Mouse (Mus musculus) lung, adult 18-20 months (tissue): ENCODE results near the gene Shc2.

Source experiments
- DNase-seq, 2 experiments: peaks; one replicate each; pipeline ENCODE4 v3.0.0; 2022; ENCODE audit warnings: mixed read lengths in 2 of 2

The Shc2 gene

DNA sequence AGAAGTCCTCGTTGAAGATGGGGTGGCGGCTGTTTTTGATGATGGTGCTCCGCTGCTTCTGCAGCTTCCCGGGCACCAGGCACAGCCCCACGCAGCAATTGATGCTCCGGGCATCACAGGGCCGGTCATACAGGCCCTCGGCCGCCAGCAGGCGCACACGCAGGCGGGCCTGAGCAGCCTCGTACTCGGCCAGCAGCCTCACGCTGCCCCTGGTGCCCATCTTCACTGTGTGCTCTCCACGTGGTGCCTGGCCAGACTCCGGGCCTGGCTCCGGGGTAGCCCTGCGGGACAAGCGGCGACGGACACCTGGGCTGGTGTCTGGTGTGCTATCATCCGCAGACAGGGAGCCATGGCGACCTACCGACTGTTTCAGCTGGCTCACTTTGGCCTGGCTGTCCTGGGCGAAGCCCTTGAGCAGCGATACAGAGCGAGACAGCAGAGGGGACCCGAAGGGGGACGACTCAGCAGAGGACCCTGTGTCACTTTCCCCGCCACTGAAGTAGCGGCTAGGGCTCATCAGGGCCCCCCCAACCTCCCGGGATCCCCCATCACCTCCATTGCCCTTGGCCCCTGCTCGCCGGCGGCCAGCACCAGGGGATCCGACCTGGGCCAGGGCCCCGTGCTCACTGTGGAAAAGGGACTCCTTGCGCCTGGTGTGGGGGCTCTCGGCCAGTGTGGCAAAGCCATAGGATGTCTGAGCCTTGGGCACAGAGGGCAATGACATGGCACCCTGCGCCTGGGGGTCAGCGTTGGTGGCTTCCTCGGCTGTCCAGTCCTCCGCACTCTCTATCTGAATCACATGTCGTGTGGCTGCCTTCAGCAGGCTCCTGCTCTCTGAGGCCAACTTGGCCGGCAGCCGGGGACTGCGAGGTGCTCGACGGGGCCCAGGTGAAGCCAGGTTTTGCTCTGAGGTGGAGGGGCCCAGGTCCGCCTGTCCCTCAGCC lies 25.3 kb downstream of the Shc2 start:
- no peak for DNase-seq

DNA sequence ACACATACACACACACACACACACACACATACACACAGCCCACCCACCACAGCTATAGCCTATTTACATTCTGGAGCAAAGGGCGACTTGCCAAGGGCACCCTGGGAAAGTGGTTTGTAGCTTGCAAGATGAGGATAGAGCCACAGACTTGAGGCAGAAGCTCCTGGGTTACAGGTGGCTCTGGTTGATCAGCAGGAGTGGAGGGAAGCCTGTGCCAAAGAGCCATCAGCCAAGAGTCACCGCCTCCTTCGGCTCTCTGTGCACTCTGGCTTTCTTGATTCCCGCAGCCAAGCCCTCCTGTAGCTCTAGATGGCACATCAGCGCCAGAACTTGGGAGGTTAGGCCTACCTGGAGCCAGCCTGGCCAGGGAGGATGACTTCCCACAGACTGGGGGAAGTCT lies 26.4 kb downstream of the Shc2 start:
- no peak for DNase-seq

DNA sequence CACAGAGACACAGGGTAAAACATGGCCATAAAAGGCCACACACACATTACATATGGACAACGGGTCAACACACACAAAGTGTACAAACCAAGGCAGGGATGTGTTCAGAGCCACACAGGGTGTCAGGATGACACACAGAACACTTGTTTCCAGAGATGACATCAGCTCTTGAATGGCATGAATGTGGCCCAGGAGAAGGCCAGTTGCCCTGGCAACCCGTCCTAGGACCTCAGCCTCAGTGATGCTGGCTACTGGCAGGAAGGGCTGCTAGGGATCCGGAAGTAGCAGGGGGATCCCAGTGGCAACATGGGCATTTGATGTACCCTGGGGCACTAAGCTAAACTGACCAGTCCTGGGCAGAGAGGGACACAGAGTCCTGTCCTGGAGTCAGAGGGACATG lies 28.4 kb downstream of the Shc2 start:
- DNase-seq, result no peak

DNA sequence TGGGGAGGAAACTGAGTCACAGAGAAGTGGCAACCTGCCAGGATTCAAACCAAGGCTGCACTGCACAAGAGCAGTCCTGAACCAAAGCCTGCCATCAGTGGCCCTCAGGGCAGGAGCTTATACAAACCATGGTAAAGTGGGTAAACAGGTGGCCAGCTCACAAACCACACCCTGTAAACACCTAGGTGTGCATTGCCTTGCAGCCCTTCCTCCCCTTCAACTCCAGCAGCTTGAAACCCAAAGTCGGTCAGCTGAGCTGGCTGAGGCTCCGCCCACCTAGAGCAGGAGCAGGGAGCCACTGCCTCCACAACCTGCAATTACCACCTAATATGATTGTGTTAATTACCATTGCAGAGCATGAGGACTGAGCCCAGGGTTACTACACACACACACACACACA lies 29.8 kb downstream of the Shc2 start:
- DNase-seq, result no peak

DNA sequence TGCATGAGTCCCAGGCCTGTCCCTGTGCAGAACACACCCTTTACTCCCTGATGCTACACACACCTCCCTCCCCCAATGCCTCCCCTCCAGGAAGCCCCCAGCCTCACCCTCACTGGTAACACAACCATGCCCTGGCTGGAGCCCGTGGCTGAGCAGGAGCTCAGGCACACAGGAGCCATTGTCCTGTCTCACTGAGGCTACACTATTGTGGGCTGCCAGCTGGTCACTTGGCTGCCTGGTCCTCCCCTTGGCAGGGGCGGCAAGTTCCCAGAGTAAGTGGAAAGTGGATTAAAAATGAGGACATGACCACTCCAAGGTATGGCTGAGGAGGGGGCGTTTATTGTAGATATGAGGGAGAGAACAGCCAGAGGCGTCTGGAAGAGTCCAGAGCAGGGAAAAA lies 31.2 kb downstream of the Shc2 start:
- DNase-seq, result no peak

DNA sequence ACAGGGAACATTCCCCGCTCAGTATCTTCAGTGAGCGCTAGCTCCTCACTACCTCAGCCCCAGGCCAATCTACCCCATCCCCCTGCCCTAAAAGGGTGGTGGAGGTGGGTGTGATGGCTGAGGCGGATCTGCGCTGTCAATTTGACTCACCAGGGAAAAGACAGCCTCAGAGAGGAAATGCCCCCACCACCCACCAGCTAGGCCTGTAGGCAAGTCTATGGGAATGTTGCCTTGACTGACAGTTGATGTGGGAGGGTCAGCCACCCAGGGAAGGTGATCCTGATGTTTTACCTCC lies 39.8 kb downstream of the Shc2 start:
- no peak for DNase-seq

DNA sequence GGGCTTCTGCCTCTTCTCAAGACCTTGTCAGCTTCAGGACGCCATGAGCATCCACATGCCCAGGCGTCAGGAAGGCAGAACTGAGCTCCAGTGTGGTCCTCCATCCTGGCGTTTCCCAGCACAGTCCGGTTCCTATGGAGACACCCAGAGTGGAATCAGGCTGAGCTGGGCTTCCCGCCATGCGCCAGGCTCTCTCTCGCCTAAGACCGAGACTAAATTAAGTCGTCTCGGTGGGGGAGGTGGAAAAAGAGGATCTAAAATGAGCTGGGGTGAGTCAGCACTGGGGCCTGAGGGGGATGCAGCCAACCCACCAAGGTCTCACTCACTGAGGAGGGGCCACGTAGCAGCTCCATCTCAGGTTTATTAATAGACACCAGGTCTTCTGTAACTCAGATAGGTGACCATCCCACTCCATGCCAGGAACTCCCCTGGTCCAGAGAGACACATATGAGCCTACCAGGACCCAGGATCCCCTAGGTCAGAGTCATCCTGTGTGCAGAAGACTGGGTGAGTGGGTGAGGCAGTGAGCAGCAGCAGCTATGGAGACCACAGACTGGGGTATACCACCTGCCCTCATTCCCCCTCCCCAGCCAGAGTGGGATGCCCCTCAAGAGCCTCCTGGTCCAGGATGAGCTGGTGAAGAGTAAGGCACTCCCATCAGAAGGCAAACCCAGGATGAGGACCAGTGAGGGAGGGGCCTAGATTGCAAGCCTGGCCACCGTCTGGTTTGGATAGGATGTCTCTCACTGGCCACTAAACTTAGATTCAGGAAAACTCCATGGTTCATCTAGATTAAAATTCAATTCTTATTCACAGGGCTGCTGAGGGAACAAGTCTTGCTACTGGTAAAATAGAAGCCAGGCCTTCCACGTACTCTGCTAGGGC lies 40.4 kb downstream of the Shc2 start:
- no peak for DNase-seq

DNA sequence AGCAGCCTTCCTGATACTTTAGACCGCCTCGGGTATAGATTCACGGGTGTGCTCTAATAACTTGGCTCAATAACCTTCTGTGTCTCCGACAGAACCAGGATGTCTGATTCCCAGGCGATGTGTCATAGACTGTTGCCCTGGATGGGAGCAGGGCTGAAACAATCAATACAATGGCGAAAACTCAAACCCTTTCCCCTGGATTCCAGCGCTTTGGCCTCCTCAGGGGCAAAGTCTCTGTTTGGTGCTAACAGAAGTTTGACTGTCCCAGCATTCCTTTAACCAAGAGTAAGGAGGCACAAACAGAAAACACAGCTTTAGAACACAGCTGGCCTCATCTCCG lies 42.2 kb downstream of the Shc2 start:
- no peak for DNase-seq

DNA sequence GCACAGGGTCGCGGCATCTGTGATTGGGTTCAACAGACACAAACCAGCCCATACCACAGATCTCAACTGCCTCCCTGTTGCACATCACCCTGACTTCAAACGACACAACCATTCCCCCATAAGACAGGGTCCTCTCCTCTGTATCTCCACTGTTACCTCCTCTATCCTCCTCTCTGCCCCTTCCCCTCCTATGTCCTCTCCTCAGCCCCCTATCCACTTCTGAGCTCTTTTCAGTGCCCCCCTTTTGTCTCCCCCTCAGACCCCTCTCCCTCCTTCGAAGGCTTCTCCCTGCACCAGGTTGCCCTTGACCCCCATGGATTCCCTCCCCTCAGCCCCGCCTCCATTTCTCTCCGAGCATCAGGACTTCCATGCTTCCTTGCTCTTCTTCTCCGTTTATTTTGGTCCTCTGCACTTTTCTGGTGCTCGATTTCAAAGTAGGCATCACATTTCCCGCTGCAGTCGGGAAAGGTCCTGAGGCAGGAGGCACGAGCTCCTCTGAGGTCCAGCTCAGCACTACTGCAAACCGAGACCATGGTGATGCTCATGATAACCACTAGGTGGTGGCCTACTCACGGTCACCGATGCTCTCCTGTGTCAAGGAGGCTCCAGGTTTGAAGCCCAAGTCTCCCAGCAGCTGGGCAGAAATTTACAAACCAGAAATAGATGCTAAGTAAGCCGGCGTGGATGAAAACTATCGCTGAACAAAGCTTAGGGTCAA lies 42.7 kb downstream of the Shc2 start:
- peak; percentile 26 to 34 for DNase-seq

DNA sequence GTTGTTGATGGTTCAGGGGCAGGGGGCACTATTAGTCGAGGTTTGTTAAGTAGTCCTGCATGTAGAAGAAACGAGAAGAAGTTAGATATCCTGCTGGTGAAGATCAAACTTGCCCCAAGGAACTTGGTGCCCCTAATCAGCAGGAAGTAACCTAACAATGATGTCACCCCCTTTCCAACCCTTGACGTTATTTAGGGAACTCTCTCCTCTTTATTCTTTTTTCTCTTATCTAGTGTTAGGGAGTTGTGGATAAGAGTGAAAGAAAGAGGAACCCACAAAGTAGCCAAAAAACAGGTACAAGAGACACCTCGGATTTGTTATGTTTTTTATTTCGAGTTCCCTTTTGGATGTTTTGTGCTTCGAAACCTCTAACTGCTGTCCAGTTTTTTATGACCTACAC lies 43.6 kb downstream of the Shc2 start:
- no peak for DNase-seq

DNA sequence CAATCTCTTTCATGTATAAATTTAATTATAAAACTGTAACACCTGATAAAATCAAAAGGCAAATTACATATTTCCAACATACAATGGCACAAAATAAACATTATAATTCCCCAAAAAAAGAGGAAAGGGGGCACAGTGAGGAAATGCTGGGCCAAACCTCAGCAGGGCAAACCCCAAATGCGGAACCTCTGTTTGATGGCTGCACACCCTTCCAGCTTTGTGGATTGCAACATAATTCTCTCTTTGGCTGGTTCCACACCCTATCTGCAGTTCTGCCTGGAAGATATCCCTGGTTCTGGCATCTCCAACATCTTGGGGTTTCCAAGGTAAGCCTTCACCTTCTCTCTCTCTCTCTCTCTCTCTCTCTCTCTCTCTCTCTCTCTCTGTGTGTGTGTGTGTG lies 47.0 kb downstream of the Shc2 start:
- no peak for DNase-seq

DNA sequence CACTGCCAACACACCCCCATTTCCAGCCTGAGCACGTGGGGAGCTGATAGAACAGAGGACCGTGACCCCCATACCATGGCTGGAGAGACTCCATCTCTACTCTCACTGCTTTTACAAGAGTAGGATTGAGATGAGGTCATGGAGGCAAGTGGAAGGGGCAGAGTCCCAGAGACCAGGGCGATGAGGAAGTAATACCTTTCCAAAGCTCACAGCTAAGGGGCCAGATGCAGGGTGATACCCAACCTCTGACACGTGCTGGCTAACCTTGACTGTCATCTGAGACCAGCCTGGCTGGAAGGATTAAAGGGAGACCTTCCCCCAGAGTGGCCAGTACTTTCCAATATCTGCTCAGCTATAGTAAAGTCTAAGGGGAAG lies 50.0 kb downstream of the Shc2 start:
- DNase-seq, result no peak

DNA sequence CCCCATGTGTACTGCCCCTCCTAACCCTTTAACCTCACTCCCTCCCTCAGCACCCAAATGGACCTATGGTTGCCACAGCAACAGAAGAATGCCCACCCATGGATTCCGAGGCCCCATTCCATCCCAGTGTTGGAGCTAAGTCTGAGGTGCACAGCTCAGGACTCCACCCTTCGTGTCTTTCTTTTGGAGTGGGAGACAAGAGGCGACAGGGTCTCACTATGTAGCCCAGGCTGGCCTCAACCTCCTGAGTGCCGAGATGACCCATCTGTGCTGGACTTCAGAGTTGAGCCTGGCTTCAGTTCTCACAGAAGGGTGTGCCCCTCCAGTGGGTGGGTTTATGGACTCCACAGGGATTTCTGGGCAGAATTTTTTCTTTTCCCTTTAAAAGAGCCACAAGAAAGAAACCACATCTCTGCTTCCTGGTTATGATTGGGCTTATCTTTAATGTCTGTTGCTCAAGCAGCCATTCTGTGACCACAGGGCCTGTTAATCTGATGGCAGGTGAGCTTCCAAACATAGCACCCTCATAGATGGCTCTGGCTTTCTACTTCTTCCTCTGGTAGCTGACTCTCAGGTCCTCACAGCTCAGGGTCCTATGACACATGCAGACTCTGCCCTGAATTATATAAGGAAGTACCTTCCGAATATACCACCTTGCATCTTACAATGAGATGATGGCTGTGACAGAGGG lies 50.5 kb downstream of the Shc2 start, which contains the start of gene Theg:
Gene Theg (minus strand): TSS at position 271 of the 691 bp plus-strand sequence.
- DNase-seq, result no peak

DNA sequence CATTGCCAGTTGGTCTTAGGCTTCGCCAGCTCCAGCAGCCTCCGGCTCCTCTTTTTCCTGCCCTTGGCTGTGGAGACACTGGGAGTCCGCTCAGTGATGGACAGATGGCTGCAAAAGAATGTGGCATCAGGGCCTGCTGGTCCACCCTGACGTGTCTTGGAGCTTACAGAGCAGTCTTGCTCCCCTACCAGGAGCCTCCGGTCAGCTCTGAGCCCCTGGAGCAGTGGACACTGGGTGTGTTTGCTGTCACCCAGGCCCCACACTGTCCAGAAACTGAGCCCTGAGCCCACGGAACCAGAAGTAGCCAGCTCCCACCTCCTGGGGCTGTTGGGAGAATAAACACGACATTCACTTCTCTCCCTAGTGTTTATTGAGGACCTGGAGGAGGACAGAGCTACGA lies 51.5 kb downstream of the Shc2 start:
- DNase-seq, result no peak

DNA sequence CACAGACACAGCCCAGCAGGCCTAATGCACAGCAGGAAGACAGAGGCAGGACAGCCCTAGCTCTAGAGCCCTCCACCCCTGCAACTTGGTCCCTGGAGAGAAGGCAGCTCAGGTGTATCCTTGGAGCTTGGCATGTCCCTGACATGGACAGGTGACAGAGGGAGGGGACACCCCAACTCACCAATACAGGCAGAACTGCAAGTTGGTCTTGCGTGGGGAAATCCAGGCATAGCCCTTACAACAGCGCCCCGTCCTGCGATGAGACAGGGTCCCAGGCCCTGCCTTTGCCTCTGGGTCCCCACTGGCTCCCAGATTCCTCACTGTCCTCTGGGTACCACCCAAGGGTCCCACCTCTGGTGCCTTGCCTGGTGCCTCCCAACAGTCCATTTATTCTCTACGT lies 52.0 kb downstream of the Shc2 start:
- no peak for DNase-seq

DNA sequence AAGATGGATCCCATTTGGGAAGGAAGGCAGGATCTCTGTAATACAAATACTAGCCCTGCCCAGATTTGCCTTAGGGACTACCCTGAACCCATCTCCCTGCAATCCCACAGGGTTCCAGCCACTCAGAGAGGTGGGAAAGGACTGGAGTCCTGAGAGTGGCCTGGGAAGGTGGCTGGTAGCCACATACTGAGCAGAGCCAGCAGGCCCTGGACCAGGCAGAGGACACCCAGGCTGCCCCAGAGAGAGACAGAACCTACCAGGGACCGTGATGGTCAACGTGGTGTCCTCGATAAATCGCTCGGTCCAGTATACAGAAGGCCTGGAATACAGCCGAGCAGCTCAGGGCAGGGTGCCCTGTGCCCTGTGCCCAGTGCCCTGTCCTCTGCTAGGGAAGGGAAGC lies 52.6 kb downstream of the Shc2 start:
- DNase-seq, result no peak

DNA sequence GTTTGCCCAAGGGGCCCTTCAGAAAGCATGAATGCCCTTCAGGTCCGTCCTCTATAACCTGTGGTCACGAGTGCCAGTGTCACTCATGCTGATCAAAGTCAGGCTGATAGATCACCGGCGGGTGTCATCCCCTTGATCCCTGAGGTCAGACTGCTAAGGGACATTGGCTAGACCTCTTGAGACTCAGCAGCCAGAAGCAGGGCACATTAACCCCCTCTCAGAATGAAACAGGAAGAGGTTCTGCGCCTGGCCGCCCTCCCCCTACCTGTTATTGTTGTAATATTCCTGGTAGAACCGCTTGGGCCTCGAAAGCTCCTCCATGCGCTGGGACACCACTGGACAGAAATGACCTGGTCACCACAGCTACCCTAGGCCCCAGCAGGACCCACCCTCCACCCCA lies 53.3 kb downstream of the Shc2 start:
- no peak for DNase-seq

DNA sequence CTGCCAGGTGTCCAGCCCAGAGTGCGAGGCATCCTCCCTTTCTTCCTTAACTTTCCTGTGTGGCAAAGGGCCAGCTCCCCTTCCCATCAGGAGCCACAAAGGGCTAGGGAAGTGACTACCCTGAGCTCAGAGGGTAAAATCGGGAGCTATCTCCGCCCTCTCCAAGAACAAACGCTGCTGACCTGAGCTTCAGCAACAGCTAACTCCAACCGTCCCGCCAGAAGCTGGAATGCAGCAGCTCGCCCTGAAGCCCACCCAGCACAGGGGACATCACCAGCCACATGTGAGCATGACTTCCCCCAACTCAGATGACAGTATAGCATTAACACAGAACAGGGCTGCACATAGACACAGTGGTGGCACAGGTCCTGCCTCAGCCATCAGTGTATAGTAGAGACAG lies 53.7 kb downstream of the Shc2 start:
- DNase-seq, result no peak

DNA sequence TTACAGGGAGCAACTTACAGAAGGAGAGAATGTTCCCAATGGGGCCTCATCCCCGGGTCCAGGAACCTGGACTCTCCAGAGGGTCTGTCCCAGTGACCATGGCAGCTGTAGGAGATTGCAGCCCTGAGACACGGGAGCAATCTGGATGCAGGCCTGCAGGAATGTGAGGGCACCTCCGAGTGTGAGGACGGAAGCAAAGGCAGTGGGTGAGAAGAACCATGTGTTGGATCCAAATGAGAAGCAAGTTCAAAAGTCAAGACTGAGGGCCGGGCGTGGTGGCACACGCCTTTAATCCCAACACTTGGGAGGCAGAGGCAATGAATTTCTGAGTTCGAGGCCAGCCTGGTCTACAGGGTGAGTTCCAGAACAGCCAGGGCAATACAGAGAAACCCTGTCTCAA lies 56.2 kb downstream of the Shc2 start:
- DNase-seq, result no peak

DNA sequence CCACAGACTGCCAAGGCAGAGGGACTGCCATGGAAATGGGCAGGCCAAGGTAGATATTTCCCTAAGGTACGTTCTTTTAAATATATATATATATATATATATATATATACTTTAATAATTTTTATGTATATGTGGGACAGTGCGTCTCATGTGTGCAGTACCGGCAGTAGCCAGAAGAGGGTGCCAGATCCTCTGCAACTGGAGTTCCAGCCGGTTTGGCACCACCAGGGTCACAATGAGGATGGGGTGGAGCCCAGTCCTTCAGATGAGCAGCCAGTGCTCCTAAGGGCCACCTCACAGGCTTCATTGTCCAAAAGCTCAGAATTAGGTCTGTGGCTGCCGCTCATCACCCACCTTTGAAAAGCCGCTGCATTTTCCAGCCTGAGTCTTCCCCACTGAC lies 56.9 kb downstream of the Shc2 start:
- no peak for DNase-seq

DNA sequence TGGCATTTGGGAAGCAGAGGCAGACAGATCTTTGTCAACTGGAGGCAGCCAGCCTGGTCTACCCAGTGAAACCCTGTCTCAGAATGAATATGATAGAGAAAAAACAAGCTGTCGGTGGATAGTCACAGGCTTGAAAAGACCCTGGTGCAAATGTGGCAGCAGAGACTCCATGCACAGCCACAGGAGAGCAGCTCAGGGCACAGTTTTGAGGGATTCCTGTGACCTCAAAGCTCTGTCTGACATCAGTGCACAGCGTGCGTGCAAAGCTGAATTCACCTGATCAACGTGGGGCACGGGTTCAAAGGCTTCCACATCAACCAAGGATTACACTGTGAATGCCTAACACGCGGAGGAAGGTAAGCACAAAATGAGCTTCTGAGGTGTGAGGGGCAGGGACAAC lies 57.4 kb downstream of the Shc2 start:
- DNase-seq, result no peak

DNA sequence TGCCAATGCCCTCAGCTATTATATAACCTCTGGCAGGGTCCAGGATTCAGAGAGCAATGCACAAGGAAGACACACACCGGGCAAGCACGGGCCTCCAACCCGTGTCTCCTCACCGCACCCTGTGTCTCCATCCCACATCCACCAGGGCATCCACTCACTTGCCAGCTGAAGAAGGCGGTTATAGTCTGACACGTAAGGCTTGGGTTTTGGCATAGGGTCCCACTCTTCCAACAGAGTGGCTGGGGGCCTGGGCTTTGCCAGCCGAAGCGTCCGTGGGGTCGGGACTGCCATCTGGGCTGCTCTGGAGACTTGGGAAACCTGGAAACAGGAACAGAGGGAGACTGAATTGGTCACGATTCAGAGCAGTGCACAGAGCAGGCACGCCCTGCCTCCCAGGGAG lies 57.9 kb downstream of the Shc2 start:
- no peak for DNase-seq

DNA sequence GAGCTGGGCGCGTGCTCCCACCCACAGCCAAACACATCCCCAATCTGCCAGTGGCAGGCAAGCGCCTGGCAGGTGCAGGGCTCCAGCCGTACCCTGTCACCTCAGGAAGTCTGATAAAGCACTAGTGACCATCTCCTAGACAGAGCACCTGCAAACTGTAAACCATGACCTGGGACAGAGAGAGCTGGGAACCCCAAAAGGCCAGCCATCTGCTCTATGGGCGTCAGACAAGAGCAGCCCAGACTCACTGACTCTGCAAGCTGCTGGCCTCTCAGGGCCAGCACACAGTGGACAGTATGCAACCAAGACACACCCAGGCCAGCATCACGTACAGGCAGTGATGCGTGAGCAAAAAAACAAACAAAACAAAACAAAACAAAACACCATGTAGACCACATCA lies 58.8 kb downstream of the Shc2 start:
- DNase-seq, result no peak
